Mouse (Mus musculus): ENCODE results near the gene Arrdc5.

The Arrdc5 gene

GRCm38 (mm10) chr17:56278340-56278739 lies 21.7 kb downstream of the Arrdc5 start:
- in situ Hi-C loops (cut with MboI, MseI), result no loop called here

- in situ Hi-C loops (cut with MboI, MseI), result no loop called here
Observed at GRCm38 (mm10) chr17:56277567-56277893, 22.6 kb downstream of the Arrdc5 start.

GRCm38 (mm10) chr17:56276643-56277566 lies 23.2 kb downstream of the Arrdc5 start, which contains the start of gene Ticam1:
TSS of gene Ticam1 (minus strand) at chr17:56276786.
- in situ Hi-C loops (cut with MboI, MseI), result no loop called here

- in situ Hi-C loops (cut with MboI, MseI), result no loop called here
Observed at GRCm38 (mm10) chr17:56275842-56276480, 24.1 kb downstream of the Arrdc5 start.

- in situ Hi-C loops (cut with MboI, MseI), result no loop called here
Observed at GRCm38 (mm10) chr17:56273986-56274385, 26.1 kb downstream of the Arrdc5 start.

GRCm38 (mm10) chr17:56273482-56273881 lies 26.6 kb downstream of the Arrdc5 start:
- in situ Hi-C loops (cut with MboI, MseI), result no loop called here

- in situ Hi-C loops (cut with MboI, MseI), result no loop called here
Observed at GRCm38 (mm10) chr17:56272644-56273043, 27.4 kb downstream of the Arrdc5 start.

- in situ Hi-C loops (cut with MboI, MseI), result no loop called here
Observed at GRCm38 (mm10) chr17:56271609-56272253, 28.4 kb downstream of the Arrdc5 start.

GRCm38 (mm10) chr17:56269741-56270140 lies 30.3 kb downstream of the Arrdc5 start:
- in situ Hi-C loops (cut with MboI, MseI), result no loop called here

GRCm38 (mm10) chr17:56269153-56269630 lies 30.9 kb downstream of the Arrdc5 start:
- in situ Hi-C loops (cut with MboI, MseI), result no loop called here

- in situ Hi-C loops (cut with MboI, MseI), result no loop called here
Observed at GRCm38 (mm10) chr17:56266271-56266670, 33.8 kb downstream of the Arrdc5 start.

GRCm38 (mm10) chr17:56265869-56266268 lies 34.2 kb downstream of the Arrdc5 start:
- in situ Hi-C loops (cut with MboI, MseI), result no loop called here

- in situ Hi-C loops (cut with MboI, MseI), result no loop called here
Observed at GRCm38 (mm10) chr17:56265011-56265410, 35.1 kb downstream of the Arrdc5 start.

- in situ Hi-C loops (cut with MboI, MseI), result no loop called here
Observed at GRCm38 (mm10) chr17:56264020-56264419, 36.1 kb downstream of the Arrdc5 start.

- in situ Hi-C loops (cut with MboI, MseI), result no loop called here
Observed at GRCm38 (mm10) chr17:56262645-56263094, 37.4 kb downstream of the Arrdc5 start.

- in situ Hi-C loops (cut with MboI, MseI), result no loop called here
Observed at GRCm38 (mm10) chr17:56261166-56261565, 38.9 kb downstream of the Arrdc5 start.

GRCm38 (mm10) chr17:56259301-56260037 lies 40.6 kb downstream of the Arrdc5 start:
- in situ Hi-C loops (cut with MboI, MseI), result loop anchor here (5.0 kb wide), 1 partner anchor 127 kb away; no protein-coding TSS in a partner anchor

- in situ Hi-C loops (cut with MboI, MseI), result loop anchor here (5.0 kb wide), 1 partner anchor 127 kb away; no protein-coding TSS in a partner anchor
Observed at GRCm38 (mm10) chr17:56258812-56259211, 41.3 kb downstream of the Arrdc5 start.

GRCm38 (mm10) chr17:56258269-56258668 lies 41.8 kb downstream of the Arrdc5 start:
- in situ Hi-C loops (cut with MboI, MseI), result loop anchor here (5.0 kb wide), 1 partner anchor 126 kb away; no protein-coding TSS in a partner anchor

- in situ Hi-C loops (cut with MboI, MseI), result loop anchor here (5.0 kb wide), 1 partner anchor 125 kb away; no protein-coding TSS in a partner anchor
Observed at GRCm38 (mm10) chr17:56257181-56257894, 42.7 kb downstream of the Arrdc5 start.
